In genomic region chr11:45908894-45909293, GRCm38 (mm10) we compare ENCODE assay signal across 21 mouse cellular contexts. TPM values are rescaled to one million over a fixed set of nuclear protein-coding genes. Genes with fewer than 3 reads are reported as not detected.
A peak's percentile ranks its signal among the peaks of the same experiment; 100 is the strongest.
DNase-seq lines count a peak whose midpoint lies in the region; ATAC-seq lines count a peak whose summit lies in the region.
"Had no signal": no experiment of that assay in that cellular context is flagged by ENCODE, and none has a peak within 500 bp of the region (broad histone marks: within the 10 kb centered on the region; RNA-seq: fewer than 3 reads in every experiment).

No protein-coding gene starts in this region.

- 91% methylated on average over 7 of the region's 7 CpGs for WGBS in heart, embryonic 11.5 days (ENCODE audit: insufficient replicate concordance)
- 96% methylated on average over 7 of the region's 7 CpGs for WGBS in heart, embryonic 10.5 days
- WGBS in midbrain, embryonic 11.5 days, result 97% methylated on average over 7 of the region's 7 CpGs
- 94% methylated on average over 7 of the region's 7 CpGs for WGBS in midbrain, embryonic 15.5 days

- no peak overlapping the region for H3K9ac ChIP-seq in heart, embryonic 11.5 days (ENCODE audit: low read depth, low read length)
- no peak overlapping the region for H3K9ac ChIP-seq in midbrain, embryonic 11.5 days (ENCODE audit: low read length)
- H3K9ac ChIP-seq in midbrain, embryonic 15.5 days, result no peak overlapping the region

- peaks cover 26% of the 10 kb centered on the region for H3K36me3 ChIP-seq in heart, embryonic 11.5 days (ENCODE audit: control insufficient read depth, insufficient read depth, low read length)
- peaks cover 67% of the 10 kb centered on the region for H3K36me3 ChIP-seq in heart, embryonic 10.5 days
- H3K36me3 ChIP-seq in midbrain, embryonic 11.5 days (ENCODE audit: control insufficient read depth, insufficient read depth, low read length), result peaks cover 12% of the 10 kb centered on the region
- peaks cover 26% of the 10 kb centered on the region for H3K36me3 ChIP-seq in midbrain, embryonic 15.5 days (replicated peaks)

- no peak overlapping the region for H3K27ac ChIP-seq in heart, embryonic 11.5 days (ENCODE audit: low read depth, low read length)
- H3K27ac ChIP-seq in heart, embryonic 10.5 days, result no peak overlapping the region
- no peak overlapping the region for H3K27ac ChIP-seq in midbrain, embryonic 11.5 days (ENCODE audit: low read depth, low read length)
- no peak overlapping the region for H3K27ac ChIP-seq in midbrain, embryonic 15.5 days

- H3K27me3 ChIP-seq in heart, embryonic 11.5 days (ENCODE audit: control insufficient read depth, insufficient read depth, low read length), result no peaks in the 10 kb centered on the region
- no peaks in the 10 kb centered on the region for H3K27me3 ChIP-seq in heart, embryonic 10.5 days (ENCODE audit: insufficient read depth, poor library complexity, severe bottlenecking)
- H3K27me3 ChIP-seq in midbrain, embryonic 11.5 days (ENCODE audit: control insufficient read depth, insufficient read depth, low read length), result no peaks in the 10 kb centered on the region
- no peaks in the 10 kb centered on the region for H3K27me3 ChIP-seq in midbrain, embryonic 15.5 days (replicated peaks)
- H3K27me3 ChIP-seq: CH12.LX, Patski had no signal

- intact Hi-C loops in heart, postnatal 14 days (cut with DNase I), result no loop called here

- ATAC-seq in heart, embryonic 11.5 days (replicated peaks; ENCODE audit: insufficient number of reproducible peaks, low FRiP score, low TSS enrichment), result no peak
- ATAC-seq in midbrain, embryonic 11.5 days (ENCODE audit: low FRiP score), result no peak
- no peak for ATAC-seq in midbrain, embryonic 15.5 days (replicated peaks)
- ATAC-seq: activated CD4-positive, CD25-positive, alpha-beta regulatory T cell, adult 4 months; CD4-positive, CD25-positive, alpha-beta regulatory T cell, adult 4 months; Patski had no signal

- H3K4me3 ChIP-seq in heart, embryonic 11.5 days (ENCODE audit: low read depth, low read length), result no peak overlapping the region
- H3K4me3 ChIP-seq in heart, embryonic 10.5 days, result no peak overlapping the region
- no peak overlapping the region for H3K4me3 ChIP-seq in midbrain, embryonic 11.5 days (ENCODE audit: low read depth, low read length)
- H3K4me3 ChIP-seq in midbrain, embryonic 15.5 days, result no peak overlapping the region

- H3K4me2 ChIP-seq in heart, embryonic 11.5 days, result no peak overlapping the region
- no peak overlapping the region for H3K4me2 ChIP-seq in midbrain, embryonic 11.5 days
- no peak overlapping the region for H3K4me2 ChIP-seq in midbrain, embryonic 15.5 days

- DNase-seq in heart, adult 11 months, result peak; percentile 85
- DNase-seq in heart, embryonic 10.5 days (ENCODE audit: low spot score), result peak; percentile 66
- no peak for DNase-seq in heart, postnatal 14 days
- DNase-seq in midbrain, embryonic 11.5 days (ENCODE audit: low spot score, missing footprints), result peak; percentile 45
- DNase-seq: adrenal gland, adult 2 months; adrenal gland, adult 8-10 months; adrenal gland, postnatal 10 days; adrenal gland, postnatal 14 days; adrenal gland, postnatal 25 days; adrenal gland, postnatal 36 days; B cell, adult 2 months; cerebellum, adult 11 months; cerebellum, adult 11-12 months; cerebellum, adult 18-20 months had no signal

- H3K9me3 ChIP-seq in heart, embryonic 11.5 days (replicated peaks; ENCODE audit: control insufficient read depth, low read length), result no peaks in the 10 kb centered on the region
- H3K9me3 ChIP-seq in heart, embryonic 10.5 days, result no peaks in the 10 kb centered on the region
- H3K9me3 ChIP-seq in midbrain, embryonic 11.5 days (ENCODE audit: control insufficient read depth, low read length), result no peaks in the 10 kb centered on the region
- no peaks in the 10 kb centered on the region for H3K9me3 ChIP-seq in midbrain, embryonic 15.5 days
- H3K9me3 ChIP-seq: G1E had no signal

- no peaks in the 10 kb centered on the region for H3K4me1 ChIP-seq in heart, embryonic 11.5 days (ENCODE audit: control insufficient read depth, insufficient read depth, low read length)
- H3K4me1 ChIP-seq in heart, embryonic 10.5 days, result no peaks in the 10 kb centered on the region
- H3K4me1 ChIP-seq in midbrain, embryonic 11.5 days (ENCODE audit: control insufficient read depth, insufficient read depth, low read length), result no peaks in the 10 kb centered on the region
- no peaks in the 10 kb centered on the region for H3K4me1 ChIP-seq in midbrain, embryonic 15.5 days

RNA-seq across cellular contexts. Expression of gene Lsm11, which starts 35.8 kb away (rescaled TPM):
- polyA plus RNA-seq in heart, embryonic 11.5 days (2014; fragmentation: Nextera tagmentation; extraction: Ambion mirVana), result 10.3 and 11.0 TPM in 2 replicates
- polyA plus RNA-seq in heart, embryonic 10.5 days (2016; fragmentation: Nextera tagmentation; extraction: Ambion mirVana), result 7.6 and 8.5 TPM in 2 replicates
- total RNA-seq in heart, postnatal 14 days (2021), result 1 to 10 TPM; 4.8 to 5.2 TPM
- 10.8 and 13.0 TPM in 2 replicates for polyA plus RNA-seq in midbrain, embryonic 11.5 days (2014; fragmentation: Nextera tagmentation; extraction: Ambion mirVana)
- 23.5 and 26.1 TPM in 2 replicates for polyA plus RNA-seq in midbrain, embryonic 15.5 days (2015; fragmentation: Nextera tagmentation; extraction: Ambion mirVana)

RNA-seq across cellular contexts. Expression of gene Thg1l, which starts 46.4 kb away (rescaled TPM):
- polyA plus RNA-seq in heart, embryonic 11.5 days (2014; fragmentation: Nextera tagmentation; extraction: Ambion mirVana), result 9.5 and 9.6 TPM in 2 replicates
- polyA plus RNA-seq in heart, embryonic 10.5 days (2016; fragmentation: Nextera tagmentation; extraction: Ambion mirVana), result 9.0 and 9.9 TPM in 2 replicates
- total RNA-seq in heart, postnatal 14 days (2021), result 1 to 10 TPM; 4.9 to 6.3 TPM
- 14.6 and 14.7 TPM in 2 replicates for polyA plus RNA-seq in midbrain, embryonic 11.5 days (2014; fragmentation: Nextera tagmentation; extraction: Ambion mirVana)
- polyA plus RNA-seq in midbrain, embryonic 15.5 days (2015; fragmentation: Nextera tagmentation; extraction: Ambion mirVana), result 10.1 and 10.2 TPM in 2 replicates

RNA-seq across cellular contexts. Expression of gene Clint1, which starts 57.0 kb away (rescaled TPM):
- polyA plus RNA-seq in heart, embryonic 11.5 days (2014; fragmentation: Nextera tagmentation; extraction: Ambion mirVana), result 49.2 and 57.9 TPM in 2 replicates
- polyA plus RNA-seq in heart, embryonic 10.5 days (2016; fragmentation: Nextera tagmentation; extraction: Ambion mirVana), result 69.6 and 80.0 TPM in 2 replicates
- total RNA-seq in heart, postnatal 14 days (2021), result 10 to 100 TPM; 37.4 to 38.2 TPM
- 60.9 and 63.5 TPM in 2 replicates for polyA plus RNA-seq in midbrain, embryonic 11.5 days (2014; fragmentation: Nextera tagmentation; extraction: Ambion mirVana)
- polyA plus RNA-seq in midbrain, embryonic 15.5 days (2015; fragmentation: Nextera tagmentation; extraction: Ambion mirVana), result 42.8 TPM in 2 replicates

Comparison
In these comparisons a context has a peak if more than half of its experiments do, and no peak if none do; other contexts are left out.
1. DNase-seq: peak in heart, adult 11 months (single experiment), heart, embryonic 10.5 days (single experiment) and midbrain, embryonic 11.5 days (single experiment); none in heart, postnatal 14 days (0 of 2).